Mouse (Mus musculus): ENCODE measurements at regions not wholly inside any gene's neighbourhood (a gene's known extent, or its start where the extent isn't known, plus 50 kb on each side); places are given as distances from the start of the nearest gene placed in this dataset.

- Histone ChIP-seq H3K9me3 (no peaks in the 10 kb centered on the region), H3K9ac (no peak overlapping the region), H3K4me3 (replicated peaks) (no peak overlapping the region), H3K4me2 (no peak overlapping the region), H3K27ac (no peak overlapping the region), H3K27me3 (no peaks in the 10 kb centered on the region), H3K4me1 (no peaks in the 10 kb centered on the region), H3K36me3 (replicated peaks) (no peaks in the 10 kb centered on the region)
- no peak for ATAC-seq (ENCODE audit: low FRiP score)
- WGBS: 81% methylated on average over 1 of the region's 1 CpGs
These were observed 416.4 kb downstream of the Zfp619 start for GRCm38 (mm10) chr7:39933946-39934345.

- H3K4me2 ChIP-seq: no peak overlapping the region
- no peak overlapping the region for H3K4me3 ChIP-seq (replicated peaks)
- H3K9me3 ChIP-seq: no peaks in the 10 kb centered on the region
- no peak overlapping the region for H3K9ac ChIP-seq
- H3K36me3 ChIP-seq (replicated peaks): no peaks in the 10 kb centered on the region
- H3K27me3 ChIP-seq: no peaks in the 10 kb centered on the region
- no peaks in the 10 kb centered on the region for H3K4me1 ChIP-seq
- no peak overlapping the region for H3K27ac ChIP-seq
- WGBS: 81% methylated on average over 4 of the region's 4 CpGs
- no peak for ATAC-seq (ENCODE audit: low FRiP score)
These were observed 419.7 kb downstream of the Zfp619 start for GRCm38 (mm10) chr7:39937262-39937661.

GRCm38 (mm10) chr7:39942262-39942900 lies 424.8 kb downstream of the Zfp619 start:
- ATAC-seq (ENCODE audit: low FRiP score): no peak
- Histone ChIP-seq H3K4me3 (replicated peaks) (no peak overlapping the region), H3K4me1 (no peaks in the 10 kb centered on the region), H3K27me3 (no peaks in the 10 kb centered on the region), H3K36me3 (replicated peaks) (no peaks in the 10 kb centered on the region), H3K4me2 (no peak overlapping the region), H3K9me3 (no peaks in the 10 kb centered on the region), H3K27ac (no peak overlapping the region), H3K9ac (no peak overlapping the region)
- 39% methylated on average over 1 of the region's 1 CpGs for WGBS

GRCm38 (mm10) chr7:39954110-39954509 lies 436.5 kb downstream of the Zfp619 start:
- H3K27ac ChIP-seq: no peak overlapping the region
- H3K27me3 ChIP-seq: no peaks in the 10 kb centered on the region
- no peaks in the 10 kb centered on the region for H3K9me3 ChIP-seq
- H3K4me2 ChIP-seq: no peak overlapping the region
- no peaks in the 10 kb centered on the region for H3K36me3 ChIP-seq (replicated peaks)
- WGBS: 76% methylated on average over 7 of the region's 7 CpGs
- H3K4me1 ChIP-seq: no peaks in the 10 kb centered on the region
- no peak overlapping the region for H3K4me3 ChIP-seq (replicated peaks)
- no peak for ATAC-seq (ENCODE audit: low FRiP score)
- no peak overlapping the region for H3K9ac ChIP-seq

- no peaks in the 10 kb centered on the region for H3K4me1 ChIP-seq
- H3K9ac ChIP-seq: no peak overlapping the region
- H3K4me3 ChIP-seq (replicated peaks): no peak overlapping the region
- no peaks in the 10 kb centered on the region for H3K27me3 ChIP-seq
- H3K4me2 ChIP-seq: no peak overlapping the region
- H3K9me3 ChIP-seq: no peaks in the 10 kb centered on the region
- H3K36me3 ChIP-seq (replicated peaks): no peaks in the 10 kb centered on the region
- no peak for ATAC-seq (ENCODE audit: low FRiP score)
- H3K27ac ChIP-seq: no peak overlapping the region
These were observed 437.4 kb downstream of the Zfp619 start for GRCm38 (mm10) chr7:39954931-39955330.

GRCm38 (mm10) chr7:39978121-39978520 lies 460.6 kb downstream of the Zfp619 start:
- no peaks in the 10 kb centered on the region for H3K36me3 ChIP-seq (replicated peaks)
- no peak overlapping the region for H3K27ac ChIP-seq
- no peaks in the 10 kb centered on the region for H3K27me3 ChIP-seq
- no peak overlapping the region for H3K9ac ChIP-seq
- H3K4me3 ChIP-seq (replicated peaks): no peak overlapping the region
- ATAC-seq (ENCODE audit: low FRiP score): no peak
- no peaks in the 10 kb centered on the region for H3K4me1 ChIP-seq
- no peaks in the 10 kb centered on the region for H3K9me3 ChIP-seq
- 77% methylated on average over 2 of the region's 2 CpGs for WGBS
- H3K4me2 ChIP-seq: no peak overlapping the region

- no peaks in the 10 kb centered on the region for H3K36me3 ChIP-seq (replicated peaks)
- H3K27ac ChIP-seq: no peak overlapping the region
- H3K9me3 ChIP-seq: no peaks in the 10 kb centered on the region
- no peaks in the 10 kb centered on the region for H3K4me1 ChIP-seq
- no peaks in the 10 kb centered on the region for H3K27me3 ChIP-seq
- H3K4me2 ChIP-seq: no peak overlapping the region
- H3K9ac ChIP-seq: no peak overlapping the region
- WGBS: 90% methylated on average over 4 of the region's 4 CpGs
- H3K4me3 ChIP-seq (replicated peaks): no peak overlapping the region
- ATAC-seq (ENCODE audit: low FRiP score): no peak
These were observed 464.1 kb downstream of the Zfp619 start for GRCm38 (mm10) chr7:39981647-39982046.
